Mouse (Mus musculus) bone marrow macrophage, adult 2 months (primary cell): Measurements from ENCODE around the gene Rps19.

ENCODE experiments used
- CTCF ChIP-seq: IDR thresholded peaks from 2 replicates; pipeline ENCODE4 v1.5.1; 2012; ENCODE audit warnings: low read depth, mild to moderate bottlenecking, low read length, moderate library complexity
- POLR2A ChIP-seq: IDR thresholded peaks from 2 replicates; pipeline ENCODE4 v1.6.1; 2012; ENCODE audit warnings: mild to moderate bottlenecking, low read depth, low read length, borderline replicate concordance

- TF ChIP-seq POLR2A, result no peak
- TF ChIP-seq CTCF, result no peak
These were observed 43.8 kb upstream of the Rps19 start for GRCm38 (mm10) chr7:24840331-24840730.
